Mouse (Mus musculus) stomach, embryonic 15.5 days (tissue): ENCODE data around the gene Ehd3. TPM values are rescaled to one million over a fixed set of nuclear protein-coding genes. Genes with fewer than 3 reads are reported as not detected.
A peak's percentile ranks its signal among the peaks of the same experiment; 100 is the strongest.

Experiments used
- ATAC-seq: fragments of 200-750 bp; cut with Nextera tagmentation; 2 replicates; pipeline ENCODE4 v1.8.0; 2017; ENCODE audit warnings: low read depth, moderate number of reproducible peaks, moderate TSS enrichment; ENCODE audit not compliant: insufficient read depth, low FRiP score
- H3K27ac ChIP-seq: fragments of 300-500 bp; sonication (generic); 2 replicates; pipeline ENCODE4 v1.5.1; 2015; ENCODE audit warnings: mild to moderate bottlenecking, inconsistent platforms
- H3K27me3 ChIP-seq: fragments of 300-500 bp; sonication (generic); replicated peaks from 2 replicates; pipeline ENCODE4 v1.6.1; 2015; ENCODE audit warnings: inconsistent platforms
- H3K36me3 ChIP-seq: fragments of 300-500 bp; sonication (generic); 2 replicates; pipeline ENCODE4 v1.6.1; 2015; ENCODE audit warnings: inconsistent platforms
- H3K4me1 ChIP-seq: fragments of 300-500 bp; sonication (generic); 2 replicates; pipeline ENCODE4 v1.6.1; 2015; ENCODE audit warnings: inconsistent platforms
- H3K4me2 ChIP-seq: fragments of 300-500 bp; sonication (generic); 2 replicates; pipeline ENCODE4 v1.6.1; 2015; ENCODE audit warnings: mild to moderate bottlenecking, inconsistent platforms
- H3K4me3 ChIP-seq: fragments of 300-500 bp; sonication (generic); replicated peaks from 2 replicates; pipeline ENCODE4 v1.5.1; 2015; ENCODE audit warnings: inconsistent platforms
- H3K9ac ChIP-seq: fragments of 300-500 bp; sonication (generic); 2 replicates; pipeline ENCODE4 v1.6.1; 2015; ENCODE audit warnings: inconsistent platforms
- H3K9me3 ChIP-seq: fragments of 300-500 bp; sonication (generic); 2 replicates; pipeline ENCODE4 v1.6.1; 2016; ENCODE audit warnings: inconsistent platforms
- WGBS: fragments of 180-500 bp; shearing (Covaris S2); methylation state at CpG from one replicate; pipeline ENCODE4 v1.1.7; 2015; 5-methylcytosine and 5-hydroxymethylcytosine counted together
- polyA plus RNA-seq: library from polyadenylated mRNA; unstranded; fragments of >200 nt; fragmentation: Nextera tagmentation; extraction: Ambion mirVana; gene quantifications from 2 replicates; pipeline ENCODE4 v1.2.1, GENCODE M21; 2015

Gene Ehd3
- 4.7 and 4.8 TPM in 2 replicates for polyA plus RNA-seq

DNA sequence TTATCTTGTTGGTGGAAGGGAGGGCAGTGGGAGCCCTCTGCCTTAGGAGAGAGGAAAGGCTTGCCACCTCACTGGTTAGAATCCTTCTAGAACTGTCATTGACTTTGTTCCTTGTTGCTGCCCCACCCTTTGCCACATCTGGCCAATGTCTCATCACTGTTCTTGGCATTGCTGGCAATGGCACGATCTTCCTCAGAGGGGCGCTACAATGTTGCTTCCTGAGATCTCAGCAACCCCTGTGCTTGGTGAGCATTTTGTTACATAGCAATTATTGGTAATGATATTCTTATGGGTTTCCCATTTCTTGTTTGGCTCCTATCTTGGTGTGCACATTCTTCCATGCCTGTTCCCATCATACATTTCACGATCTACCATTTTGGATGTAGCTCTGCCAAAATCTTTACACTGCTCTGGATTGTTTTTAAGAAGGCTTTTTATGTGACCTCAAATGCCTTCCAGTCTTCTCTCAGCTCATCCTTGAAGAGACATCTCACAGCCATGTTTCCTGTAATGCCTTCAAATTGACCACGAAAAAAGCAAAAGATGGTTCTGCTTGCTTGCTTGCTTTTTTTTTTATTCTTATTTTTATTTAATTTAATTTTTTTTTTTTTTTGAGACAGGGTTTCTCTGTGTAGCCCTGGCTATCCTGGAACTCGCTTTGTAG lies at the start of gene Ehd3:
Gene Ehd3, plus strand, starts transcription at position 614 of the 664 bp plus-strand sequence.
- Histone ChIP-seq H3K9me3 (no peaks in the 10 kb centered on the region), H3K9ac (peak within 1 kb of the TSS; percentile 35; the same call in 1 of the 2 replicates), H3K4me2 (peak within 1 kb of the TSS; percentile 82), H3K4me1 (peaks cover 7% of the 10 kb centered on the region; the same call in 1 of the 2 replicates), H3K27ac (no peak within 1 kb of the TSS), H3K4me3 (peak within 1 kb of the TSS; percentile 53), H3K27me3 (no peaks in the 10 kb centered on the region), H3K36me3 (no peaks in the 10 kb centered on the region)
- WGBS: 85% methylated on average over 5 of the region's 5 CpGs
- ATAC-seq: no peak

GRCm38 (mm10) chr17:73770964-73771363 lies 33.0 kb upstream of the Ehd3 start:
- Histone ChIP-seq H3K9ac (no peak overlapping the region), H3K9me3 (no peaks in the 10 kb centered on the region), H3K4me3 (no peak overlapping the region), H3K4me2 (no peak overlapping the region), H3K27me3 (no peaks in the 10 kb centered on the region), H3K27ac (no peak overlapping the region), H3K4me1 (peaks cover 3% of the 10 kb centered on the region; the same call in 1 of the 2 replicates), H3K36me3 (no peaks in the 10 kb centered on the region)
- peak; percentile 31; the same call in 1 of the 2 replicates for ATAC-seq
- WGBS: 8% methylated on average over 8 of the region's 8 CpGs

DNA sequence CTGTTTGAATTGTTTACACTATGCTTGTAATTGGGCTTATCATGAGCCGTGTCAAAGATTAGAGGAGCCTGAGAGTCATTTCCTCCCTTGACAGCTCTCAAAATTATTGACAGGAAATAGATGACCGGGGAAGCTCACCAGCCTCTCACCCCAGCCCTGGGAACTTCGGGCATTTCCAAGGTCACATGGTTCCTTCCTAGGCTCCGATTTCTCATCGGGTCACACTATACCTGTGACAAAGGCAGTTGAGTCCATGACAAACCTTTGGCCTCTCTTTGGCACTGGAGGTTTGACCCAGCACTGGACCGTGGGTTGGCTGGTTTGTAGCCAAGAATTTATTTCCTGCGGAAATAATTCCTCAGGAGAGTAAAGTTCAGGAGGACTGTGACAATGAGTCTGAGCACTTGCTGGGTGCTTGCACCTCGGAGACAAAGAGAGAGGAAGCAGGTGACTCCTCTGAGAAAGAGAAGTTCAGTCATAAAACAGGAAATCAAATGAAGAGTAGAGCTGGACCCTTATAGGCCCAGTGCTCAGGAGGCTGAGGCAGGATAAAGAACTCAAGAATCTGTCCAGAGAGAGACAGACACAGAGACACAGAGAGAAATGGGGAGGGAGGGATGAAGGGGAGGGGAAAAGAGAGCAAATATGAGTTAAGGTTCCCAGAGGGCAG lies 17.2 kb upstream of the Ehd3 start:
- Histone ChIP-seq H3K9ac (no peak overlapping the region), H3K27me3 (no peaks in the 10 kb centered on the region), H3K4me3 (no peak overlapping the region), H3K27ac (no peak overlapping the region), H3K4me1 (no peaks in the 10 kb centered on the region), H3K36me3 (no peaks in the 10 kb centered on the region), H3K4me2 (no peak overlapping the region), H3K9me3 (no peaks in the 10 kb centered on the region)
- 51% methylated on average over 8 of the region's 8 CpGs for WGBS
- ATAC-seq: no peak

DNA sequence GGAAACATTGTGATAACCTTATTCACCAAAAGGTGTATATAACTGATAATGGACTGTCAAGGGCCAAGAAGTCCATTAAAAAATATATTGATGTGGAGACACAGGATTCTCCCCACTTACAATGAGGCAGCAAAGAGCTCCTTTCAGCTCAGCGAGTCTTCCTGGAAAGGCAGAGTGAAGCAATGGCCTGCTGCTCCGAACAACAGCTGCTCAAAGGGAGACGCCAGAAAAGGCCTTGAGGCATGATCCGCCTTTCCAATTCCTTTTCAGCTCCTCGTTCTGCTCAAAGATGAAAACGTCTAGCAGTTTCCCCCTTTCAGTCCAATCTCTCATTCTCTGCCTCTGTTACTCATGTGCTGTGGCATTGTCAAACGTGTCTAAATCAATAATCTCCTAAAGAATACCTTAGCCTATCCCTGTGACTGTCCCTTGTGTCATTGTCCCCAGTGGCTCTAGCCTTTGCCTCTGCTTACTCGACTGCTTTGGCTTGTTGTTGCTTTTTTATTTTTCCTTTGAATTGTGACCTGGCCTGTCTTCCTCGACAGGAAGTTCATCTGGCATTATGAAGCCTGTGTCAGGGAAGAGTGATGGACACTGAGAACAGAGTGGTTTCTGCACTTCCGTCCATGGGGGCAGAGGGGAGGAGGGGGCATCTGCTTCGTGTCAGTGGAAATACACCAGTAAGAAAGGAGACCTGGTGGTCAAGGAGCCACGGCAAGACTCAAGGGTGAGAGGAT lies 13.5 kb upstream of the Ehd3 start:
- H3K4me1 ChIP-seq: no peaks in the 10 kb centered on the region
- H3K36me3 ChIP-seq: no peaks in the 10 kb centered on the region
- no peaks in the 10 kb centered on the region for H3K9me3 ChIP-seq
- H3K27ac ChIP-seq: no peak overlapping the region
- no peak overlapping the region for H3K4me2 ChIP-seq
- H3K27me3 ChIP-seq: no peaks in the 10 kb centered on the region
- H3K4me3 ChIP-seq: no peak overlapping the region
- H3K9ac ChIP-seq: no peak overlapping the region
- ATAC-seq: no peak
- 40% methylated on average over 12 of the region's 12 CpGs for WGBS

- Histone ChIP-seq H3K4me1 (no peaks in the 10 kb centered on the region), H3K9me3 (no peaks in the 10 kb centered on the region), H3K27ac (no peak overlapping the region), H3K4me2 (no peak overlapping the region), H3K4me3 (no peak overlapping the region), H3K36me3 (no peaks in the 10 kb centered on the region), H3K9ac (no peak overlapping the region), H3K27me3 (no peaks in the 10 kb centered on the region)
- ATAC-seq: no peak
- WGBS: 58% methylated on average over 6 of the region's 6 CpGs
Measured at GRCm38 (mm10) chr17:73796789-73797188, 7.1 kb upstream of the Ehd3 start.

- Histone ChIP-seq H3K4me2 (no peak overlapping the region), H3K9me3 (no peaks in the 10 kb centered on the region), H3K9ac (no peak overlapping the region), H3K27me3 (no peaks in the 10 kb centered on the region), H3K4me1 (no peaks in the 10 kb centered on the region), H3K27ac (no peak overlapping the region), H3K4me3 (no peak overlapping the region), H3K36me3 (no peaks in the 10 kb centered on the region)
- no peak for ATAC-seq
- WGBS: 82% methylated on average over 4 of the region's 4 CpGs
Measured at GRCm38 (mm10) chr17:73797706-73798105, 6.2 kb upstream of the Ehd3 start.

DNA sequence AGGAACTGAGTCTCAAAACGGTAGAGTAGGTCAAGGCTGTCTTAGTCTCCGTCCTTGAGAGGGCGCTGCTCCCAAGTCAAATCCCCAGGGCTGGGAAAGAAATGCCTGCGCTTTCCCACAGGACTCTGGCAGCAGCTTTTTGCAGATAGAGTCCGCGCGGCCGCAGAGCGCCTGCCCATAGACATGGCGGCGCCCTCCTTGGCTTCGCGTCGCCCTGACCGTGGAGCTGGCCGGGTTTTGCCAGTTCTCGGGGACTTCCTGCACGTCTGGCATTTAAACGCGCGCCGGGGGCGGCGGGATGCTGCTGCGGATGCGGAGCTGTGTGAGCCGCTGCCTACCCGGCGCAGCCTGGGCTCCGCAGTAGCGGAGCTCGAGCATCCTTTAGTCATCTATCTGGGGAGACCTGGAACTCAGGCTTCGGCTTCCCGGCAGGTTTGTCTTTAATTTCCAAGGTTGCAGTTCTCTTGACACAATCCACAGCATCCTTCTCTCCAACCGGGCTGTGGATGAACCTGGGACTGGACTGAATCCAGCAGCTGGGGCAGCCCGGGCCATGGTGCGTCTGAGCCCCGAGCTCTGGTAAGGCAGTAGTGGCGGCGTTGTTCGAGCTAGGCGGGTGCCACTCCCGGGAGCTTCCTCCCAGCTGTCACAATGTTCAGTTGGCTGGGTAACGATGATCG lies 798 bp downstream of the Ehd3 start:
- Histone ChIP-seq H3K9me3 (no peaks in the 10 kb centered on the region), H3K4me3 (peak overlapping the region; percentile 53), H3K4me1 (peaks cover 7% of the 10 kb centered on the region; the same call in 1 of the 2 replicates), H3K27ac (no peak overlapping the region), H3K4me2 (peak overlapping the region; percentile 82), H3K27me3 (no peaks in the 10 kb centered on the region), H3K36me3 (no peaks in the 10 kb centered on the region), H3K9ac (peak overlapping the region; percentile 35; the same call in 1 of the 2 replicates)
- ATAC-seq: peak; percentile 82
- WGBS: under 1% methylated on average over 45 of the region's 45 CpGs

- H3K27me3 ChIP-seq: no peaks in the 10 kb centered on the region
- H3K27ac ChIP-seq: no peak overlapping the region
- H3K36me3 ChIP-seq: no peaks in the 10 kb centered on the region
- H3K4me2 ChIP-seq: no peak overlapping the region
- H3K9ac ChIP-seq: no peak overlapping the region
- WGBS: 66% methylated on average over 6 of the region's 6 CpGs
- no peak overlapping the region for H3K4me3 ChIP-seq
- H3K4me1 ChIP-seq: peaks cover 7% of the 10 kb centered on the region; the same call in 1 of the 2 replicates
- H3K9me3 ChIP-seq: no peaks in the 10 kb centered on the region
- no peak for ATAC-seq
Measured at GRCm38 (mm10) chr17:73806331-73806730, 2.4 kb downstream of the Ehd3 start.

GRCm38 (mm10) chr17:73807211-73807610 lies 3.3 kb downstream of the Ehd3 start:
- H3K36me3 ChIP-seq: no peaks in the 10 kb centered on the region
- H3K27me3 ChIP-seq: no peaks in the 10 kb centered on the region
- no peak overlapping the region for H3K9ac ChIP-seq
- H3K9me3 ChIP-seq: no peaks in the 10 kb centered on the region
- no peak overlapping the region for H3K4me3 ChIP-seq
- no peak for ATAC-seq
- no peak overlapping the region for H3K27ac ChIP-seq
- 74% methylated on average over 5 of the region's 5 CpGs for WGBS
- H3K4me2 ChIP-seq: no peak overlapping the region
- peaks cover 7% of the 10 kb centered on the region; the same call in 1 of the 2 replicates for H3K4me1 ChIP-seq

DNA sequence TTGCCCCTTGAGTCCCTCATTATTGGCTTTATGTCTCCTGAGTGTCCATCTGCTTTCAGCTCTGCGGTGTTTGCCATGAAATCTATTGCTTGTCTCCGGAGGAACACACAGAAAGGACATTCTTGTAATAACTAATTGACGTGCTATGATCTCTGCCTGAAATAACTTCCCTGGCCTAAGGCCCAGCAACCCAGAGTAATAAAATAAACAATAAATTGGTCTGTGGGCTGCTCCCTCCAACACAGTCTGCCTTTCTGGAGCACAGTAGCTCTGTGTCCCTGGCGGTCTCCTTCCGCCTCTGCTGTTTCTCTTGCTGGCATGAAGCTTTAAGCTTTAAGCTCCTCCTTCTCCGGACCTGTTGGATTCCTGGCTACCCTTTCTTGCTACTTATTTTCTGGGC lies 4.5 kb downstream of the Ehd3 start:
- Histone ChIP-seq H3K27ac (peak overlapping the region; percentile 57), H3K4me2 (no peak overlapping the region)
- 36% methylated on average over 6 of the region's 6 CpGs for WGBS

GRCm38 (mm10) chr17:73810801-73811200 lies 6.9 kb downstream of the Ehd3 start:
- Histone ChIP-seq H3K9me3 (no peaks in the 10 kb centered on the region), H3K9ac (no peak overlapping the region), H3K4me2 (no peak overlapping the region), H3K36me3 (no peaks in the 10 kb centered on the region), H3K27me3 (no peaks in the 10 kb centered on the region), H3K4me1 (no peaks in the 10 kb centered on the region), H3K27ac (no peak overlapping the region), H3K4me3 (no peak overlapping the region)
- no peak for ATAC-seq
- WGBS: 76% methylated on average over 1 of the region's 1 CpGs

More for the DNA sequence above, 4.5 kb downstream of the Ehd3 start:
- H3K36me3 ChIP-seq: no peaks in the 10 kb centered on the region
- H3K4me3 ChIP-seq: no peak overlapping the region
- no peaks in the 10 kb centered on the region for H3K27me3 ChIP-seq
- ATAC-seq: peak; percentile 32; the same call in 1 of the 2 replicates
- no peaks in the 10 kb centered on the region for H3K9me3 ChIP-seq
- peaks cover 7% of the 10 kb centered on the region; the same call in 1 of the 2 replicates for H3K4me1 ChIP-seq
- H3K9ac ChIP-seq: no peak overlapping the region
